Mouse (Mus musculus) kidney, embryonic 14.5 days (tissue): ENCODE results near the gene Hectd4. TPM values are rescaled to one million over a fixed set of nuclear protein-coding genes. Genes with fewer than 3 reads are reported as not detected.

Experiments used
- ATAC-seq: fragments of 200-750 bp; cut with Nextera tagmentation; 2 replicates; pipeline ENCODE4 v1.8.0; 2017; ENCODE audit warnings: moderate number of reproducible peaks, mild to moderate bottlenecking, moderate TSS enrichment, moderate library complexity; ENCODE audit not compliant: low FRiP score, low TSS enrichment
- H3K27ac ChIP-seq: fragments of 300-500 bp; sonication (generic); 2 replicates; pipeline ENCODE4 v1.5.1; 2014; ENCODE audit warnings: low read depth, mild to moderate bottlenecking, low read length, moderate library complexity, mixed read lengths
- H3K27me3 ChIP-seq: fragments of 300-500 bp; sonication (generic); 2 replicates; pipeline ENCODE4 v1.6.1; 2014; ENCODE audit warnings: mild to moderate bottlenecking, low read length; ENCODE audit not compliant: control insufficient read depth, insufficient read depth
- H3K36me3 ChIP-seq: fragments of 300-500 bp; sonication (generic); 2 replicates; pipeline ENCODE4 v1.6.1; 2014; ENCODE audit warnings: low read length, mixed read lengths; ENCODE audit not compliant: control insufficient read depth, insufficient read depth
- H3K4me1 ChIP-seq: fragments of 300-500 bp; sonication (generic); 2 replicates; pipeline ENCODE4 v1.6.1; 2014; ENCODE audit warnings: low read length, mixed read lengths; ENCODE audit not compliant: control insufficient read depth, insufficient read depth
- H3K4me2 ChIP-seq: fragments of 300-500 bp; sonication (generic); replicated peaks from 2 replicates; pipeline ENCODE4 v1.6.1; 2014; ENCODE audit warnings: low read depth, mild to moderate bottlenecking, low read length
- H3K4me3 ChIP-seq: fragments of 300-500 bp; sonication (generic); 2 replicates; pipeline ENCODE4 v1.5.1; 2014; ENCODE audit warnings: mild to moderate bottlenecking, low read length
- H3K9ac ChIP-seq: fragments of 300-500 bp; sonication (generic); 2 replicates; pipeline ENCODE4 v1.6.1; 2014; ENCODE audit warnings: low read depth, mild to moderate bottlenecking, low read length, moderate library complexity
- H3K9me3 ChIP-seq: fragments of 300-500 bp; sonication (generic); 2 replicates; pipeline ENCODE4 v1.6.1; 2016; ENCODE audit warnings: low read length; ENCODE audit not compliant: control insufficient read depth
- WGBS: fragments of 180-500 bp; shearing (Covaris S2); extraction: QIAGEN DNeasy Blood & Tissue Kit; methylation state at CpG from one replicate; pipeline ENCODE4 v1.1.7; 2014; 5-methylcytosine and 5-hydroxymethylcytosine counted together
- polyA plus RNA-seq: library from polyadenylated mRNA; unstranded; fragments of >200 nt; fragmentation: Nextera tagmentation; extraction: Ambion mirVana; gene quantifications from 2 replicates; pipeline ENCODE4 v1.2.1, GENCODE M21; 2014

The Hectd4 gene
- polyA plus RNA-seq, 1 experiment from 2014 or later, result 8.0 TPM

GRCm38 (mm10) chr5:121400849-121401248 is 180.8 kb downstream of the Hectd4 start:
- no peak overlapping the region for H3K4me3 ChIP-seq
- ATAC-seq, result no peak
- H3K9me3 ChIP-seq, result no peaks in the 10 kb centered on the region
- H3K4me2 ChIP-seq, result no peak overlapping the region
- peaks cover 6% of the 10 kb centered on the region; the same call in 1 of the 2 replicates for H3K36me3 ChIP-seq
- H3K27me3 ChIP-seq, result no peaks in the 10 kb centered on the region
- H3K9ac ChIP-seq, result no peak overlapping the region
- peaks cover 12% of the 10 kb centered on the region for H3K4me1 ChIP-seq
- 82% methylated on average over 5 of the region's 5 CpGs for WGBS
- H3K27ac ChIP-seq, result no peak overlapping the region

- H3K27me3 ChIP-seq, result no peaks in the 10 kb centered on the region
- H3K4me1 ChIP-seq, result no peaks in the 10 kb centered on the region
- no peak overlapping the region for H3K4me3 ChIP-seq
- peaks cover 53% of the 10 kb centered on the region for H3K36me3 ChIP-seq
- no peaks in the 10 kb centered on the region for H3K9me3 ChIP-seq
- 90% methylated on average over 8 of the region's 8 CpGs for WGBS
- H3K9ac ChIP-seq, result no peak overlapping the region
- no peak overlapping the region for H3K4me2 ChIP-seq
- no peak for ATAC-seq
- no peak overlapping the region for H3K27ac ChIP-seq
Observed at GRCm38 (mm10) chr5:121407856-121408255, 187.8 kb downstream of the Hectd4 start.

- Histone ChIP-seq H3K9ac (no peak overlapping the region), H3K36me3 (peaks cover 74% of the 10 kb centered on the region), H3K9me3 (no peaks in the 10 kb centered on the region), H3K4me2 (no peak overlapping the region), H3K27me3 (no peaks in the 10 kb centered on the region), H3K4me1 (no peaks in the 10 kb centered on the region), H3K27ac (no peak overlapping the region), H3K4me3 (no peak overlapping the region)
- WGBS, result 91% methylated on average over 4 of the region's 4 CpGs
- ATAC-seq, result no peak
Observed at GRCm38 (mm10) chr5:121410975-121411374, 191.0 kb downstream of the Hectd4 start.

Other genes starting within 250 kb of the Hectd4 start
- gene Rph3a, start 210.1 kb upstream of the Hectd4 start, polyA plus RNA-seq, result not detected in 2 replicates
- 21.2 and 26.5 TPM in 2 replicates for gene Ptpn11, start 28.8 kb upstream of the Hectd4 start, polyA plus RNA-seq
- 738 and 891 TPM in 2 replicates for gene Rpl6, start 15.7 kb upstream of the Hectd4 start, polyA plus RNA-seq
- 31.6 and 50.1 TPM in 2 replicates for gene Trafd1, start 165.4 kb downstream of the Hectd4 start, polyA plus RNA-seq
- 32.8 and 49.7 TPM in 2 replicates for gene Naa25, start 177.7 kb downstream of the Hectd4 start, polyA plus RNA-seq
- 3.7 and 5.0 TPM in 2 replicates for gene Tmem116, start 231.7 kb downstream of the Hectd4 start, polyA plus RNA-seq
- gene Erp29, start 232.3 kb downstream of the Hectd4 start, polyA plus RNA-seq, result 136 and 142 TPM in 2 replicates